Mouse (Mus musculus) neural tube, embryonic 13.5 days (tissue): ENCODE measurements around the gene Plod3. TPM values are rescaled to one million over a fixed set of nuclear protein-coding genes. Genes with fewer than 3 reads are reported as not detected.

ENCODE experiments used
- ATAC-seq: fragments of 200-750 bp; cut with Nextera tagmentation; 2 replicates; pipeline ENCODE4 v1.8.0; 2017; ENCODE audit warnings: low read depth, mild to moderate bottlenecking, moderate TSS enrichment, moderate library complexity
- H3K27ac ChIP-seq: fragments of 300-500 bp; sonication (generic); replicated peaks from 2 replicates; pipeline ENCODE4 v1.5.1; 2015; ENCODE audit warnings: moderate library complexity, mild to moderate bottlenecking, inconsistent platforms
- H3K27me3 ChIP-seq: fragments of 300-500 bp; sonication (generic); 2 replicates; pipeline ENCODE4 v1.6.1; 2015; ENCODE audit warnings: mild to moderate bottlenecking, inconsistent platforms
- H3K36me3 ChIP-seq: fragments of 300-500 bp; sonication (generic); 2 replicates; pipeline ENCODE4 v1.6.1; 2015; ENCODE audit warnings: mild to moderate bottlenecking, inconsistent platforms
- H3K4me1 ChIP-seq: fragments of 300-500 bp; sonication (generic); replicated peaks from 2 replicates; pipeline ENCODE4 v1.6.1; 2015; ENCODE audit warnings: inconsistent platforms
- H3K4me2 ChIP-seq: fragments of 300-500 bp; sonication (generic); 2 replicates; pipeline ENCODE4 v1.6.1; 2015; ENCODE audit warnings: inconsistent platforms, mild to moderate bottlenecking, moderate library complexity
- H3K4me3 ChIP-seq: fragments of 300-500 bp; sonication (generic); 2 replicates; pipeline ENCODE4 v1.5.1; 2015; ENCODE audit warnings: mild to moderate bottlenecking, inconsistent platforms
- H3K9ac ChIP-seq: fragments of 300-500 bp; sonication (generic); 2 replicates; pipeline ENCODE4 v1.6.1; 2015; ENCODE audit warnings: moderate library complexity, mild to moderate bottlenecking, inconsistent platforms
- H3K9me3 ChIP-seq: fragments of 300-500 bp; sonication (generic); 2 replicates; pipeline ENCODE4 v1.6.1; 2016; ENCODE audit warnings: inconsistent platforms
- WGBS: fragments of 180-500 bp; shearing (Covaris S2); methylation state at CpG from one replicate; pipeline ENCODE4 v1.1.7; 2015; 5-methylcytosine and 5-hydroxymethylcytosine counted together
- polyA plus RNA-seq: library from polyadenylated mRNA; unstranded; fragments of >200 nt; fragmentation: Nextera tagmentation; extraction: Ambion mirVana; gene quantifications from 2 replicates; pipeline ENCODE4 v1.2.1, GENCODE M21; 2015

Plod3 gene
- polyA plus RNA-seq, 1 experiment from 2014 or later, result 34.5 TPM

DNA sequence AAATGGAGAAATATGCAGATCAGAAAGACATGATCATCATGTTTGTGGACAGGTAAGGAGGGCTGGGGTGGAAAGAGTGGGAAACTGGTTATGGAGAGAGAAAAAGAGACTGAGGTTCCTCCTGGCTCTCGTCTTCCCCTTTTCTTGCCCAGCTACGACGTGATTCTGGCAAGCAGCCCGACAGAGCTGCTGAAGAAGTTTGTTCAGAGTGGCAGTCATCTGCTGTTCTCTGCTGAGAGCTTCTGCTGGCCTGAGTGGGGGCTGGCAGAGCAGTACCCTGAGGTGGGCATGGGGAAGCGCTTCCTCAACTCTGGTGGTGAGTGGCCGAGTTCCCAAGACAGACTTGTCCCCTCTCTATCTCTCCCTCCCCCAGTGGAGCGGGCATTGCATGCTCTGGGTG is 1.6 kb downstream of the Plod3 start:
- peak overlapping the region; percentile 86 for H3K4me2 ChIP-seq
- no peak for ATAC-seq
- peak overlapping the region; percentile 56 for H3K4me3 ChIP-seq
- H3K27me3 ChIP-seq, result no peaks in the 10 kb centered on the region
- 72% methylated on average over 7 of the region's 7 CpGs for WGBS
- H3K4me1 ChIP-seq, result peaks cover 25% of the 10 kb centered on the region
- H3K36me3 ChIP-seq, result peaks cover 60% of the 10 kb centered on the region
- no peaks in the 10 kb centered on the region for H3K9me3 ChIP-seq
- H3K9ac ChIP-seq, result peak overlapping the region; percentile 97
- H3K27ac ChIP-seq, result 0 out of 2 replicates have a peak overlapping the region, but pooled peaks have one; percentile 97

DNA sequence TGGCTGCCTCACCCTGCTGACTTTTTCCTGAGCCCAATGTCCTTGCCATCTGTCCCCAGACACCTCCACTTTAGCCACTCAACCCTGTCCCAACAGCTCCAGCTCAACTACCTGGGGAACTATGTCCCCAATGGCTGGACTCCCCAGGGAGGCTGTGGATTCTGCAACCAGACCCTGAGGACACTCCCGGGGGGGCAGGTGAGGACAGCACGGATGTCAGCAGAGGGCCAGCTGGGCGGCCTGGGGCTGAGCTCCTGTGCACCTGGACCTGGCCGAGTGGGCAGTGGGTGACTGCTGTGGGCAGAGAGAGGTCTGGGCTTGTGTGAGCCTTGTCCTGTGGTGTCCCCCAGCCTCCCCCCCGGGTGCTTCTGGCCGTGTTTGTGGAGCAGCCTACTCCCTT is 3.0 kb downstream of the Plod3 start:
- peaks cover 63% of the 10 kb centered on the region for H3K36me3 ChIP-seq
- H3K4me1 ChIP-seq, result peaks cover 25% of the 10 kb centered on the region
- no peaks in the 10 kb centered on the region for H3K9me3 ChIP-seq
- ATAC-seq, result no peak
- no peak overlapping the region for H3K4me2 ChIP-seq
- 89% methylated on average over 6 of the region's 6 CpGs for WGBS
- H3K27me3 ChIP-seq, result no peaks in the 10 kb centered on the region
- no peak overlapping the region for H3K9ac ChIP-seq
- H3K4me3 ChIP-seq, result no peak overlapping the region
- no peak overlapping the region for H3K27ac ChIP-seq

DNA sequence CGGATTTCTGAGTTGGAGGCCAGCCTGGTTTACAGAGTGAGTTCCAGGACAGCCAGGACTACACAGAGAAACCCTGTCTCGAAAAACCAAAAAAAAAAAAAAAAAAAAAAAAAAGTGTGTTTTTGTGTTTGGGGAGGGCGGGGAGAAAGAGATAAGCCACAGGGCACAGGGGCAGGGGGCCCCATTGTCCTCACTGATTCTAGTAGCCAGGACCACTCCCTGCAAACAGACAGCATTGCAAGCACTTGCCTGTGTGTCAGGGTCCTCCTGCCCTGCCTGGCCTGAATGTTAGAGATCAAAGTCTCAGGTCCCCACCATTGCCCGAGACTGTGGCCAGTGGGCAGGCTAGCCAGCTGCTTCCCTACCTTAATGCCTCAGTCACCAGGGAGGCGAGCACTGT is 12.6 kb downstream of the Plod3 start:
- Histone ChIP-seq H3K36me3 (peaks cover 25% of the 10 kb centered on the region), H3K9me3 (no peaks in the 10 kb centered on the region), H3K4me1 (no peaks in the 10 kb centered on the region), H3K27ac (no peak overlapping the region), H3K4me3 (no peak overlapping the region), H3K9ac (no peak overlapping the region), H3K27me3 (no peaks in the 10 kb centered on the region), H3K4me2 (no peak overlapping the region)
- WGBS, result 88% methylated on average over 4 of the region's 5 CpGs
- no peak for ATAC-seq

DNA sequence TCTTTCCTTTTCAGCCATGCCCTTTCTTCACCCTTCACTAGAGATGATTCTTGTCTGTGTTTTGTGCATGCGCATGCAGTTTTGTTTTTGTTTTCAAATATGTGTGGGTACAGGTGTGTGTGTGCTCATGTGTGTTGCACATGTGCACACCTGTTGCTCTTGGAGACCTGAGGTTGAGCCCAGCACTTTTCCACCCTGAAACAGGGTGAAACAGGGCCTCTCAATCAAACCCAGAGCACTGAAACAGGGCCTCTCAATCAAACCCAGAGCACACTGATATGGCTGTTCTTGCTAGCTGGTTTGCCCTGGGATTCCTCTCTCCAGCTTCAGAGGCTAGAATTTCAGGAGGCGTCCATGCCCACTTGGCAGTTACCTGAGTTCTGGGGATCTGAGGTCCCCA is 13.8 kb downstream of the Plod3 start:
- ATAC-seq, result no peak
- Histone ChIP-seq H3K36me3 (peaks cover 13% of the 10 kb centered on the region), H3K27ac (no peak overlapping the region), H3K4me2 (no peak overlapping the region), H3K4me3 (no peak overlapping the region), H3K9me3 (no peaks in the 10 kb centered on the region), H3K4me1 (no peaks in the 10 kb centered on the region), H3K9ac (no peak overlapping the region), H3K27me3 (no peaks in the 10 kb centered on the region)
- 81% methylated on average over 2 of the region's 2 CpGs for WGBS

DNA sequence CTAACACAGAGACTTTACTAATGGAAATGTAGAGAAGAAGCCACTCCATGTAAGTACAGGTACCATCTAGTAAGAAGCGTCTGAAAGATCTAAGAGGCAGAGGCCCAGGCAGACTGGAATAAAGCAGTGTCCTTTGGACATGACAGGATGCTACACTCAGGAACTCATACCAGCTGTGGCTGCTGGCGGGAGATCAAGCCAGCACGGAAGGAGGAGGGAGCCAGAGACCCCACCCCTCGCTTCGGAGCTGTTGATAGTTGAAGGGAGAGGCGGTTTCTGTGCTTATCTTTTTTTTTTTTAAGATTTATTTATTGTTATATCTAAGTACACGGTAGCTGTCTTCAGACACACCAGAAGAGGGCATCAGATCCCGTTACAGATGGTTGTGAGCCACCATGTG is 20.5 kb downstream of the Plod3 start:
- no peak for ATAC-seq

DNA sequence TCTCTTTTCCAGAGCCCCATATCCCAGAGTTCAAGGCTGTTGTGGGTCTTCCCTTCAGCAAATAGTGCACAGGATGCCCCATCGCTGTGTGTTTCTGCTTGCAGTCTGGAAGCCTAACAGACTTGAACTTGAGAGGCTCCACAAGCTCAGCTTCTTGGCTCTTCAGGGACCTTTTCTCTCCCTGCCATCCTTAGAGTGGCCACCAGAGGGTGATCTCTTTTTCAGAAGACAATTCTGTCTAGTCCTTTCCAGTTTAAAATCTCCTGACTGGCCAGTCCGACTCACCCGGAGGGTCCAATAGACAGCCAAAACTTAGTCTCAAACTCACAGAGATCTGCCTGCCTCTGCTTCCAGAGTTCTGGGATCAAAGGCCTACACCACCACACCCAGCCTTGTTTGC is 23.2 kb downstream of the Plod3 start:
- no peaks in the 10 kb centered on the region for H3K27me3 ChIP-seq
- WGBS, result 38% methylated on average over 3 of the region's 3 CpGs
- no peaks in the 10 kb centered on the region for H3K4me1 ChIP-seq

More for the DNA sequence above, 20.5 kb downstream of the Plod3 start:
- H3K9me3 ChIP-seq, result no peaks in the 10 kb centered on the region
- WGBS, result 64% methylated on average over 8 of the region's 8 CpGs
- no peak overlapping the region for H3K9ac ChIP-seq
- no peak overlapping the region for H3K27ac ChIP-seq
- no peaks in the 10 kb centered on the region for H3K36me3 ChIP-seq
- H3K4me3 ChIP-seq, result no peak overlapping the region
- H3K27me3 ChIP-seq, result no peaks in the 10 kb centered on the region
- H3K4me1 ChIP-seq, result no peaks in the 10 kb centered on the region
- H3K4me2 ChIP-seq, result no peak overlapping the region

DNA sequence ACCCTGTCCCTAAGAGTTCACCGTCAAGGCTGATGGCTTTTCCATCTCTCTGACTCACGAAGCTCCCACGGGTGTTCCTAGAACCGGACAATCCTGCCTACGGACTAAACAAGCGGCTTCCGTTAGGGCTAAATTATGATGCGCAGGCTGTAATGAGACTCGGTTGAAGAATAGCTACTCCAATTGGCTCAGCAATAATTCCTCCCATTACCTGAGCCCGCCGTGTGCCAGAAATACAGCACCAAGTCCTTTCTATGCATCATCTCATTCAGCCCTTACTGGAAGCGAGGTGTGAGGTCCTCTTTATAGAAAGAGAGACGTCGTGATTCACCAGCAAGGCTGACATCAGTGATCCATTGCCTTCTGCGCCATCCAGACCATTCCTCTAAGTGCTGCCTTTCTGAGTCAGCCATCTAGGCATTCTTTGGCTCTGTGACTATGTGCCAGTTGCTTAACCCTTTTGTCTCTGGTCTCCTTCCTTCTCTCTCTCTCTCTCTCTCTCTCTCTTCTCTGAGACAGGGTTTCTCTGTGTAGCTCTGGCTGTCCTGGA is 25.7 kb downstream of the Plod3 start:
- Histone ChIP-seq H3K9me3 (no peaks in the 10 kb centered on the region), H3K27me3 (no peaks in the 10 kb centered on the region), H3K4me1 (no peaks in the 10 kb centered on the region), H3K36me3 (no peaks in the 10 kb centered on the region), H3K9ac (no peak overlapping the region), H3K27ac (no peak overlapping the region), H3K4me3 (no peak overlapping the region), H3K4me2 (no peak overlapping the region)
- 73% methylated on average over 15 of the region's 15 CpGs for WGBS
- ATAC-seq, result no peak

More for the DNA sequence above, 23.2 kb downstream of the Plod3 start:
- Histone ChIP-seq H3K9me3 (no peaks in the 10 kb centered on the region), H3K4me3 (no peak overlapping the region), H3K27ac (no peak overlapping the region), H3K36me3 (no peaks in the 10 kb centered on the region), H3K4me2 (no peak overlapping the region), H3K9ac (no peak overlapping the region)
- no peak for ATAC-seq

DNA sequence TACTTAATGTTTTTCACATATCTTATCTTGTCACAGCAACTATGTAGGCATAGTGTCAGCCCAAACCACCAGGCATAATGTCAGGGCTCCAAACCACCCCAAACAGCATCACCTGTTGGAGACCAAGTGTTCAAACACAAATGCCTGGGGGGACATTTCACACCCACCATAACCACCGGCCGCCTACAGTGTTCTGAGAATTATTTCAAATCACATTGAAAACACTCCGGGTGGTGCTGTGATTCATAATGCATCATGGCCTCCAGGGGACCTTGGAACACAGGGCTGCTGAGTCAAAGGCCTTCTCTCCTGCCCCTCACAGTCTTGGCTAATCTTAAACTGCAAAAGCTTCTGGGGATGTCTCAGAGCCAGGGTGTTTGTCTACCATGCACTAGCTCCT is 29.1 kb downstream of the Plod3 start:
- Histone ChIP-seq H3K9ac (no peak overlapping the region), H3K36me3 (no peaks in the 10 kb centered on the region), H3K27ac (no peak overlapping the region), H3K4me2 (no peak overlapping the region), H3K4me3 (no peak overlapping the region), H3K9me3 (no peaks in the 10 kb centered on the region), H3K27me3 (peaks cover 13% of the 10 kb centered on the region; the same call in 1 of the 2 replicates), H3K4me1 (no peaks in the 10 kb centered on the region)
- no peak for ATAC-seq
- 87% methylated on average over 3 of the region's 3 CpGs for WGBS

DNA sequence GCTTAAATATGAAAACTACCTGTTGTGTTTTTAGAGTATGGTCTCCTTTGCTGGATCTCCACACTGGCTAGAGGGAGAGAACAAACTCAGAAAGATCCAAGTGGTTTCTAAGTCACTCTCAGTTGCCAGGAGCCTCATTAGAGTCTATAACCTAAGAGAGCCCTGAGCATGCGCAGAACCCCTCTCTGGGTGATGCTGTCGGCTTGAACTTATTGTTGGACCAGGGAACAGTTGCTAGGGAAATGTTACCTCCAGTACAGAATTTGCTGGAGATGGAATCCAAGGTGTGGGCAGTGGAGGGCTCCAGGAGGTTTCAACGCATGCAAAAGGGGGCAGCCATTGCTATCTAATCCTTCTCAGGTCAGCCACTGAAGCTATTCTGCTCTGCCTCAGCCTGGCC is 37.5 kb downstream of the Plod3 start:
- 50% methylated on average over 3 of the region's 3 CpGs for WGBS
- no peak overlapping the region for H3K4me3 ChIP-seq
- H3K9me3 ChIP-seq, result no peaks in the 10 kb centered on the region
- no peak overlapping the region for H3K4me2 ChIP-seq
- no peak for ATAC-seq
- peaks cover 9% of the 10 kb centered on the region for H3K4me1 ChIP-seq
- H3K36me3 ChIP-seq, result no peaks in the 10 kb centered on the region
- peaks cover 77% of the 10 kb centered on the region for H3K27me3 ChIP-seq
- H3K9ac ChIP-seq, result no peak overlapping the region
- no peak overlapping the region for H3K27ac ChIP-seq

DNA sequence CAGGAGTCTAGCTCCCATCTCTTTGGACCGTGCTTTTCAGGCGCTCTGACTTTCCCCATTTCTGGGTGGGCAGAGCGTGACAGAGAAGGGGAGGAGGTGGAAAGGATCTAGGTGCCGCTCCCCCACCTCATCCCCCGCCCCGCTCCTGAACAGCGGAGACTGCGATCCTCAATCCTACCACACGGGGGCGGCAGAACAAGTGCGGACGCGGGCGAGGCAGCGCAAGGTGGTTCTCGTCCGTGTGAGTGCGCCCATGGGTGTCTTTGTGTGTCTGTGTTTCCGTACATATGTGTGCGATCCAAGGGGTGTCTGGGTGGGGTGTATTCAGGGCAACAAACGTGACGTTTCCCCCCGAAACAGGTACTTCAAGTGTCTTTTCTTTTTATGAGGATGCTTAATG is 38.3 kb downstream of the Plod3 start:
- Histone ChIP-seq H3K36me3 (no peaks in the 10 kb centered on the region), H3K27me3 (peaks cover 78% of the 10 kb centered on the region), H3K9me3 (no peaks in the 10 kb centered on the region), H3K9ac (peak overlapping the region; percentile 34; the same call in 1 of the 2 replicates), H3K4me3 (peak overlapping the region; percentile 19; the same call in 1 of the 2 replicates), H3K4me1 (peaks cover 14% of the 10 kb centered on the region), H3K4me2 (peak overlapping the region; percentile 41), H3K27ac (no peak overlapping the region)
- under 1% methylated on average over 23 of the region's 23 CpGs for WGBS
- ATAC-seq, result no peak

DNA sequence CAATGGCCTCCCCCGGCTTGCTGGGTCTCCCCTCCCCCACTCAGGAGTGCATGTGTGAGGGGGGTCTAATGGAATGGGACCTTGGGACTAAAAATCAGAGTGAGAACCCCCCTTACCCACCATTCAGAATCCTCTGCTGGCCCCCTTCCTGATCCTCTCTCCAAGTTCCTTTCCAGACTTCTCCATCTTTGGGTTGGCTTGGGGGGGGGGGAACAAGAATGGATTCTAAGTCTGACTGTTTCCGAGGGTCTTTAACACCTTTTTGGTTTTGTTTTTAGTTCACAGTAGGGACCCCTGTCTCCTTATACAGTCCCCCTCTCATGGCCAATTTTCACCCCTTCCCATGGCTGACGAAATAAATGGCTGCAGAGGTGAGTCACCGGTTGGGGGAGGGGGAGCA is 39.3 kb downstream of the Plod3 start, which contains the start of gene Vgf:
TSS of gene Vgf (plus strand) at position 301 of the 400 bp plus-strand sequence.
- Histone ChIP-seq H3K27me3 (peaks cover 81% of the 10 kb centered on the region), H3K27ac (no peak within 1 kb of the TSS), H3K9me3 (no peaks in the 10 kb centered on the region), H3K4me2 (peak within 1 kb of the TSS; percentile 41), H3K9ac (peak within 1 kb of the TSS; percentile 34; the same call in 1 of the 2 replicates), H3K4me1 (peaks cover 23% of the 10 kb centered on the region), H3K36me3 (no peaks in the 10 kb centered on the region), H3K4me3 (peak within 1 kb of the TSS; percentile 19; the same call in 1 of the 2 replicates)
- 28% methylated on average over 4 of the region's 4 CpGs for WGBS
- ATAC-seq, result no peak

DNA sequence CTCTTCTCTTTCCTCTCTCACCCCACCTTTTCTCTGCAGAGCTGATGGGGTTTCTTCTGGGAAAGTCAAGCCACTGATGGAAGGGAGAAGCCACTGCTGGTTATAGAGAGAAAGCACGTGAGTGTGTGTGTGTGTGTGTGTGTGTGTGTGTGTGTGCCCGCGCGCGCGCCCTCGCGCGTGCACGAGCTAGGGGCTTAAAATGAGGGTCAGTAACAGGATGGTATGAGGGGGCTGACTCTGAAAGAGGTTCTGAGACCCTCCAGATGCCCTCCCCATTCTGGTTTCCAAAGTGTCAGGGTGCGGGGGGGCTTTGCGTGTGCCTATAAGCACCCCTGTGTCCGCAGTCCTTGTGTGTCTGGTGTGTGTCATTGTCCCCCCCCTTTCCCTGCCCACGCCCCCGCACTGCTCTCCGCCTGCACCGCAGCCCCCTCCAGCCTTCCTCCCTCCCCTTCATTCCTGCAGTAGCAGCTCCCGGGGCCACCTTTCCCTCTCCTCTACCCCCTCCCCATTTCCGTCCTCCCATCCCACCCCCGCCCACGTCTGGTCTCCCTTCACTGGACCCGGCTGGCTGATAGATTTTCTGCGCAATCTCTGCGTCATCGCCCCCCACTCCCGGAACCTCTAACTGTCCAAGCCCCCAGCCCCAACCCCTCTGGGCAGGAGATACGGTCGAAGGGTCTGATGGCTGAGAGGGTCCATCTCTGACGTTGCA is 41.9 kb downstream of the Plod3 start:
- peak overlapping the region; percentile 48 for H3K4me3 ChIP-seq
- no peak overlapping the region for H3K9ac ChIP-seq
- H3K36me3 ChIP-seq, result no peaks in the 10 kb centered on the region
- no peak for ATAC-seq
- peaks cover 38% of the 10 kb centered on the region for H3K4me1 ChIP-seq
- no peak overlapping the region for H3K27ac ChIP-seq
- no peaks in the 10 kb centered on the region for H3K9me3 ChIP-seq
- 4% methylated on average over 29 of the region's 29 CpGs for WGBS
- peaks cover 87% of the 10 kb centered on the region for H3K27me3 ChIP-seq
- peak overlapping the region; percentile 100 for H3K4me2 ChIP-seq
